Mouse (Mus musculus) C2C12 (cell line): ENCODE data around the gene Nos1. TPM values are rescaled to one million over a fixed set of nuclear protein-coding genes. Genes with fewer than 3 reads are reported as not detected.
A peak's percentile ranks its signal among the peaks of the same experiment; 100 is the strongest.

ENCODE experiments used
- H3K27me3 ChIP-seq: one replicate; pipeline ENCODE4 v1.6.1; 2011; ENCODE audit not compliant: control insufficient read depth, insufficient read depth, insufficient read length
- H3K36me3 ChIP-seq: one replicate; pipeline ENCODE4 v1.6.1; 2011; ENCODE audit not compliant: control insufficient read depth, insufficient read depth
- H3K4me3 ChIP-seq: one replicate; pipeline ENCODE4 v1.5.1; 2011; ENCODE audit warnings: mild to moderate bottlenecking, control low read depth; ENCODE audit not compliant: poor library complexity, insufficient read depth, severe bottlenecking
- H3K79me2 ChIP-seq: one replicate; pipeline ENCODE4 v1.6.1; 2011; ENCODE audit not compliant: control insufficient read depth, insufficient read depth
- H3K79me3 ChIP-seq: one replicate; pipeline ENCODE4 v1.6.1; 2011; ENCODE audit warnings: low read depth, control low read depth
- H3ac ChIP-seq: one replicate; pipeline ENCODE3; 2011; ENCODE audit warnings: low read depth; ENCODE audit not compliant: control insufficient read depth, insufficient read length
- CEBPB ChIP-seq: IDR thresholded peaks from one replicate; pipeline ENCODE4 v1.6.1; 2011; ENCODE audit warnings: low read depth, mild to moderate bottlenecking, control low read depth, moderate library complexity
- CTCF ChIP-seq: IDR thresholded peaks from one replicate; pipeline ENCODE4 v1.5.1; 2011; ENCODE audit not compliant: control insufficient read depth, insufficient read depth, insufficient read length
- FOSL1 ChIP-seq: IDR thresholded peaks from one replicate; pipeline ENCODE4 v1.8.0; 2011; ENCODE audit warnings: mild to moderate bottlenecking, low read length; ENCODE audit not compliant: poor library complexity, insufficient read depth, severe bottlenecking
- MAX ChIP-seq: IDR thresholded peaks from one replicate; pipeline ENCODE4 v1.6.1; 2011; ENCODE audit warnings: mild to moderate bottlenecking, control low read depth
- MYOD1 ChIP-seq: IDR thresholded peaks from one replicate; pipeline ENCODE4 v1.6.1; 2011; ENCODE audit warnings: low read depth; ENCODE audit not compliant: control insufficient read depth, insufficient read length
- MYOG ChIP-seq: IDR thresholded peaks from one replicate; pipeline ENCODE4 v1.6.1; 2011; ENCODE audit not compliant: control insufficient read depth, insufficient read length; ENCODE audit errors: extremely low read depth
- USF1 ChIP-seq: IDR thresholded peaks from one replicate; pipeline ENCODE4 v1.6.1; 2011; ENCODE audit warnings: low read depth, mild to moderate bottlenecking, control low read depth, moderate library complexity
- polyA plus RNA-seq: library from polyadenylated mRNA; unstranded; fragments of >200 nt; fragmentation: generic; extraction: Trizol; gene quantifications from one replicate; pipeline ENCODE4 v1.2.1, GENCODE M21; 2012; ENCODE audit warnings: missing spikeins

Gene Nos1
- polyA plus RNA-seq, 1 experiment = 0.19 TPM

DNA sequence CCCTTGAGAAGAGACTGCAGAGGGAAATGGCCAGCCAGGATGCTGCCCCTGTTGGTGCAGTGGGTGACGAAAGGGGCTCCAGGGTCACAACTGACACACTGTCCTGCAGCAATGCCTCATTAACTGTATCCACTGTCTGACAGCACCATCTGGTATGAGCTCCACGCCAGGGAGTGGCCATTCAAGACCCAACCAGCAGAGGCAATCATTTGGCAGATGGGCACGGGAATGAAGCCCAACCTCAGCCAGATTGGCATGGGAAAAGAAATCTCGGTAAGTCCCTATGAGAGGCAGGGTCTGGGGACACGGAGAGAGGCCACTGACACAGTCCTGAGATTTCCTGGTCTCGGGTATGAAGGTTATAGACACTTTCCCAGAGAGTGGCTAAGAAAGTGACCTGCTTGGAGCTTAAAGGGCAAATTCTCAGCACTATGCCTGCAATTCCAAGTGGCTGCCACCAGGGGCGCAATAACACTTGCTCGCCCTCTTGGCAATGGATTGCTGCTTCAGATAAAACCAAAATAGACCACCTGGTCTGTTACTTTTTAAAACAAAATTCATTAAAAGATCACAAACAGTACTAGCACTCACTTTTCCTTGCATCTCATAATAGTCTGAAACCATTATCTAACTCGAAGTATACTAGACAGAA, 19.5 kb upstream of the Nos1 start:
- H3K4me3 ChIP-seq = no peak overlapping the region
- H3ac ChIP-seq = no peak overlapping the region
- TF ChIP-seq MYOG (no peak), USF1 (no peak), FOSL1 (no peak), CEBPB (no peak), MYOD1 (no peak), MAX (no peak), CTCF (no peak)
- H3K79me2 ChIP-seq = no peaks in the 10 kb centered on the region
- H3K79me3 ChIP-seq = no peaks in the 10 kb centered on the region
- H3K27me3 ChIP-seq = no peaks in the 10 kb centered on the region
- H3K36me3 ChIP-seq = no peaks in the 10 kb centered on the region

- H3K79me2 ChIP-seq = no peaks in the 10 kb centered on the region
- TF ChIP-seq MAX = no peak
- TF ChIP-seq FOSL1 = no peak
- no peak for TF ChIP-seq MYOG
- TF ChIP-seq MYOD1 = no peak
- no peak for TF ChIP-seq CTCF
- no peak for TF ChIP-seq USF1
- no peak for TF ChIP-seq CEBPB
- H3K79me3 ChIP-seq = no peaks in the 10 kb centered on the region
- no peaks in the 10 kb centered on the region for H3K27me3 ChIP-seq
- no peak overlapping the region for H3ac ChIP-seq
- no peak overlapping the region for H3K4me3 ChIP-seq
- no peaks in the 10 kb centered on the region for H3K36me3 ChIP-seq
Measured at GRCm38 (mm10) chr5:117764496-117764895, 16.3 kb upstream of the Nos1 start.

- no peaks in the 10 kb centered on the region for H3K36me3 ChIP-seq
- no peak overlapping the region for H3ac ChIP-seq
- H3K4me3 ChIP-seq = no peak overlapping the region
- no peaks in the 10 kb centered on the region for H3K79me3 ChIP-seq
- no peaks in the 10 kb centered on the region for H3K27me3 ChIP-seq
- H3K79me2 ChIP-seq = no peaks in the 10 kb centered on the region
- TF ChIP-seq MYOD1 (peak; percentile 63), MYOG (no peak)
Measured at GRCm38 (mm10) chr5:117779175-117779574, 1.7 kb upstream of the Nos1 start.

DNA sequence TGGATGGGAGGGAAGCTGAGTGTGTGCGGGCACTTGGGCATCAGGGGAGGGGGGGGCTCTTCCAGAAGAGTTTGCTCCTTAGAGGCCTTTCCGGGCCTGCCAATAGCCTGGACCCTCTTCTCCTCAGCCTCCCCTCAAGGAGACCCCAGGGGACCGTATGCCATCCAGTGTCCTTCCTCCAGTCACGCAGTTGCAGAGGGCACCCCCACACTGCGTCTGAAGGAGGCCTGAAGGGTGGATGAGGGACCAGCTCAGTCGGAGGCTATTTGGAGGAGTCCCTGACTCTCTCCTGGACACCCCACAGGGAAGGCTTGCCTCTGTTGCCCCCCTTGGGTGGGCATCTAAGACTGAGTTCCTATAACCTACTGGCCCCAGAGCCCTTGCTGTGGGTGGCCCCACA, 346 bp downstream of the Nos1 start:
- H3K27me3 ChIP-seq = no peaks in the 10 kb centered on the region
- TF ChIP-seq FOSL1 = no peak
- no peak for TF ChIP-seq CEBPB
- no peak for TF ChIP-seq MAX
- no peak for TF ChIP-seq MYOG
- no peaks in the 10 kb centered on the region for H3K79me3 ChIP-seq
- no peak overlapping the region for H3ac ChIP-seq
- H3K4me3 ChIP-seq = no peak overlapping the region
- H3K36me3 ChIP-seq = no peaks in the 10 kb centered on the region
- H3K79me2 ChIP-seq = no peaks in the 10 kb centered on the region

- Histone ChIP-seq H3K27me3 (no peaks in the 10 kb centered on the region), H3K4me3 (no peak overlapping the region), H3K36me3 (no peaks in the 10 kb centered on the region), H3K79me3 (no peaks in the 10 kb centered on the region), H3ac (no peak overlapping the region), H3K79me2 (no peaks in the 10 kb centered on the region)
- TF ChIP-seq CTCF (no peak), MAX (no peak), MYOD1 (no peak), MYOG (no peak), CEBPB (no peak), USF1 (no peak), FOSL1 (no peak)
Measured at GRCm38 (mm10) chr5:117790071-117790470, 9.2 kb downstream of the Nos1 start.

GRCm38 (mm10) chr5:117791875-117792274, 11.0 kb downstream of the Nos1 start:
- H3K36me3 ChIP-seq = no peaks in the 10 kb centered on the region
- TF ChIP-seq FOSL1 (no peak), MAX (no peak)
- no peak overlapping the region for H3K4me3 ChIP-seq
- H3K27me3 ChIP-seq = no peaks in the 10 kb centered on the region
- H3ac ChIP-seq = no peak overlapping the region
- no peaks in the 10 kb centered on the region for H3K79me3 ChIP-seq
- no peaks in the 10 kb centered on the region for H3K79me2 ChIP-seq
